Comparison of ENCODE assay signal across 8 mouse cellular contexts in genomic region chr9:103432122-103432778, GRCm38 (mm10). TPM values are rescaled to one million over a fixed set of nuclear protein-coding genes. Genes with fewer than 3 reads are reported as not detected.
DNase-seq lines count a peak whose midpoint lies in the region; ATAC-seq lines count a peak whose summit lies in the region.

No protein-coding gene starts in this region.

- no peaks in the 10 kb centered on the region for H3K36me3 ChIP-seq in midbrain, embryonic 16.5 days (ENCODE audit: control insufficient read depth, insufficient read depth, low read length)
- no peaks in the 10 kb centered on the region for H3K36me3 ChIP-seq in midbrain, embryonic 11.5 days (ENCODE audit: control insufficient read depth, insufficient read depth, low read length)
- H3K36me3 ChIP-seq in heart, embryonic 13.5 days, result no peaks in the 10 kb centered on the region
- no peaks in the 10 kb centered on the region for H3K36me3 ChIP-seq in stomach, embryonic 16.5 days (ENCODE audit: control insufficient read depth, insufficient read depth, low read length)

- no peaks in the 10 kb centered on the region for H3K27me3 ChIP-seq in midbrain, embryonic 16.5 days (ENCODE audit: control insufficient read depth, insufficient read depth, low read depth, low read length)
- H3K27me3 ChIP-seq in midbrain, embryonic 11.5 days (ENCODE audit: control insufficient read depth, insufficient read depth, low read length), result no peaks in the 10 kb centered on the region
- H3K27me3 ChIP-seq in heart, embryonic 13.5 days (replicated peaks), result no peaks in the 10 kb centered on the region
- no peaks in the 10 kb centered on the region for H3K27me3 ChIP-seq in stomach, embryonic 16.5 days (ENCODE audit: control insufficient read depth, insufficient read depth, low read length)

- WGBS in midbrain, embryonic 16.5 days, result 56% methylated on average over 13 of the region's 13 CpGs
- 78% methylated on average over 13 of the region's 13 CpGs for WGBS in midbrain, embryonic 11.5 days
- WGBS in heart, embryonic 13.5 days, result 26% methylated on average over 13 of the region's 13 CpGs
- 29% methylated on average over 13 of the region's 13 CpGs for WGBS in stomach, embryonic 16.5 days

- intact Hi-C loops in left cerebral cortex, postnatal 36 days (cut with DNase I), result no loop called here

- 0 out of 2 replicates have a peak, but pooled peaks cover 2% of the 10 kb centered on the region for H3K4me1 ChIP-seq in midbrain, embryonic 16.5 days (ENCODE audit: control insufficient read depth, insufficient read depth, low read length)
- no peaks in the 10 kb centered on the region for H3K4me1 ChIP-seq in midbrain, embryonic 11.5 days (ENCODE audit: control insufficient read depth, insufficient read depth, low read length)
- H3K4me1 ChIP-seq in heart, embryonic 13.5 days, result peaks cover 60% of the 10 kb centered on the region
- H3K4me1 ChIP-seq in stomach, embryonic 16.5 days (ENCODE audit: control insufficient read depth, insufficient read depth, low read length), result peaks cover 8% of the 10 kb centered on the region

- ATAC-seq in midbrain, embryonic 16.5 days, result no peak
- no peak for ATAC-seq in midbrain, embryonic 11.5 days (ENCODE audit: low FRiP score)
- ATAC-seq in heart, embryonic 13.5 days (ENCODE audit: extremely low read depth, insufficient number of reproducible peaks, low FRiP score, low TSS enrichment), result 0 out of 2 replicates have a peak, but pooled peaks have one; percentile 23
- ATAC-seq in stomach, embryonic 16.5 days (ENCODE audit: insufficient read depth, low FRiP score), result peak; percentile 41; the same call in 1 of the 2 replicates

- no peak overlapping the region for H3K4me2 ChIP-seq in midbrain, embryonic 16.5 days (ENCODE audit: low read length)
- no peak overlapping the region for H3K4me2 ChIP-seq in midbrain, embryonic 11.5 days
- H3K4me2 ChIP-seq in heart, embryonic 13.5 days, result no peak overlapping the region
- H3K4me2 ChIP-seq in stomach, embryonic 16.5 days (ENCODE audit: low read depth, low read length), result no peak overlapping the region

- H3K9ac ChIP-seq in midbrain, embryonic 16.5 days (ENCODE audit: low read depth, low read length), result no peak overlapping the region
- H3K9ac ChIP-seq in midbrain, embryonic 11.5 days (ENCODE audit: low read length), result no peak overlapping the region
- H3K9ac ChIP-seq in heart, embryonic 13.5 days, result 0 out of 2 replicates have a peak overlapping the region, but pooled peaks have one; percentile 29
- no peak overlapping the region for H3K9ac ChIP-seq in stomach, embryonic 16.5 days (ENCODE audit: low read length)

- no peak overlapping the region for H3K4me3 ChIP-seq in midbrain, embryonic 16.5 days (ENCODE audit: low read depth, low read length)
- no peak overlapping the region for H3K4me3 ChIP-seq in midbrain, embryonic 11.5 days (ENCODE audit: low read depth, low read length)
- H3K4me3 ChIP-seq in heart, embryonic 13.5 days, result no peak overlapping the region
- H3K4me3 ChIP-seq in stomach, embryonic 16.5 days (replicated peaks; ENCODE audit: low read length), result no peak overlapping the region

- no peaks in the 10 kb centered on the region for H3K9me3 ChIP-seq in midbrain, embryonic 16.5 days (replicated peaks; ENCODE audit: control insufficient read depth, low read length, poor library complexity, severe bottlenecking)
- H3K9me3 ChIP-seq in midbrain, embryonic 11.5 days (ENCODE audit: control insufficient read depth, low read length), result no peaks in the 10 kb centered on the region
- no peaks in the 10 kb centered on the region for H3K9me3 ChIP-seq in heart, embryonic 13.5 days
- no peaks in the 10 kb centered on the region for H3K9me3 ChIP-seq in stomach, embryonic 16.5 days (replicated peaks; ENCODE audit: control insufficient read depth, low read length)

- H3K27ac ChIP-seq in midbrain, embryonic 16.5 days (ENCODE audit: low read length), result 0 out of 2 replicates have a peak overlapping the region, but pooled peaks have one; percentile 12
- no peak overlapping the region for H3K27ac ChIP-seq in midbrain, embryonic 11.5 days (ENCODE audit: low read depth, low read length)
- peak overlapping the region; percentile 80 for H3K27ac ChIP-seq in heart, embryonic 13.5 days (replicated peaks)
- H3K27ac ChIP-seq in stomach, embryonic 16.5 days (ENCODE audit: low read length), result peak overlapping the region; percentile 37; the same call in 1 of the 2 replicates

- peak; percentile 35 for DNase-seq in adrenal gland, adult 2 months
- DNase-seq in adrenal gland, adult 18-20 months (ENCODE audit: low spot score in 2 of 2), result no peak
- DNase-seq in midbrain, embryonic 11.5 days (ENCODE audit: low spot score, missing footprints), result no peak
- no peak for DNase-seq in cerebellum, adult 8-10 months
- no peak for DNase-seq in left cerebral cortex, postnatal 36 days (ENCODE audit: low spot score in 2 of 2)

RNA-seq across cellular contexts. Expression of gene Bfsp2, which starts 48.0 kb away (rescaled TPM):
- not detected for total RNA-seq in adrenal gland, adult 2 months (2021)
- not detected in 2 replicates for polyA plus RNA-seq in adrenal gland, adult 2 months (2012; rRNA removed)
- not detected for total RNA-seq in adrenal gland, adult 18-20 months (2021)
- 2.2 and 2.8 TPM in 2 replicates for polyA plus RNA-seq in midbrain, embryonic 16.5 days (2015; fragmentation: Nextera tagmentation; extraction: Ambion mirVana)
- polyA plus RNA-seq in midbrain, embryonic 11.5 days (2014; fragmentation: Nextera tagmentation; extraction: Ambion mirVana), result 1.7 and 2.6 TPM in 2 replicates
- 0.69 and 1.1 TPM in 2 replicates for polyA plus RNA-seq in heart, embryonic 13.5 days (2015; fragmentation: Nextera tagmentation; extraction: Ambion mirVana)
- polyA plus RNA-seq in stomach, embryonic 16.5 days (2015; fragmentation: Nextera tagmentation; extraction: Ambion mirVana), result 0.72 and 0.85 TPM in 2 replicates
- total RNA-seq in left cerebral cortex, postnatal 36 days (2021), result 1 to 10 TPM; 3.5 to 4.3 TPM

Comparison
In these comparisons a context has a peak if more than half of its experiments do, and no peak if none do; other contexts are left out.
1. ATAC-seq: peak in heart, embryonic 13.5 days (single experiment) and stomach, embryonic 16.5 days (single experiment); none in midbrain, embryonic 16.5 days (single experiment) and midbrain, embryonic 11.5 days (single experiment).